Mouse (Mus musculus) cerebellum, adult 2 months (tissue): ENCODE results near the gene Polk. TPM values are rescaled to one million over a fixed set of nuclear protein-coding genes. Genes with fewer than 3 reads are reported as not detected.

Source experiments
- DNase-seq, 2 experiments: peaks; one replicate each; pipeline ENCODE4 v3.0.0; 2021
- H3K27ac ChIP-seq: fragments of 200-500 bp; 2 replicates; pipeline ENCODE4 v1.5.1; 2012; ENCODE audit warnings: low read length, control low read depth, inconsistent platforms; ENCODE audit not compliant: insufficient read depth
- H3K27me3 ChIP-seq: fragments of 200-500 bp; 2 replicates; pipeline ENCODE4 v1.6.1; 2012; ENCODE audit warnings: inconsistent platforms, mild to moderate bottlenecking, low read length, moderate library complexity; ENCODE audit not compliant: control insufficient read depth, insufficient read depth
- H3K4me1 ChIP-seq: fragments of 200-500 bp; 2 replicates; pipeline ENCODE4 v1.6.1; 2011; ENCODE audit warnings: low read length; ENCODE audit not compliant: control insufficient read depth, insufficient read depth
- H3K4me3 ChIP-seq: fragments of 200-500 bp; replicated peaks from 2 replicates; pipeline ENCODE3; 2011; ENCODE audit warnings: mild to moderate bottlenecking, low read depth, low read length, control low read depth; ENCODE audit not compliant: insufficient read depth
- CTCF ChIP-seq: fragments of 200-500 bp; IDR thresholded peaks from 2 replicates; pipeline ENCODE4 v1.5.1; 2011; ENCODE audit warnings: low read depth, mild to moderate bottlenecking, control low read depth, low read length, moderate library complexity, borderline replicate concordance; ENCODE audit not compliant: insufficient read depth
- POLR2A ChIP-seq: fragments of 200-500 bp; IDR thresholded peaks from 2 replicates; pipeline ENCODE4 v1.6.1; 2011; ENCODE audit warnings: low read length, control low read depth, borderline replicate concordance; ENCODE audit not compliant: insufficient read depth
- WGBS: fragments of 180-500 bp; shearing (Covaris S2); methylation state at CpG from one replicate; pipeline ENCODE4 v1.1.7; 2018; 5-methylcytosine and 5-hydroxymethylcytosine counted together
- polyA plus RNA-seq: library from polyadenylated mRNA; depleted of rRNA; stranded (reverse); fragments of >200 nt; gene quantifications from 2 replicates; pipeline ENCODE4 v1.2.3, GENCODE M21; 2012; rRNA removed

Polk gene
- polyA plus RNA-seq, 1 experiment = 8.0 TPM

DNA sequence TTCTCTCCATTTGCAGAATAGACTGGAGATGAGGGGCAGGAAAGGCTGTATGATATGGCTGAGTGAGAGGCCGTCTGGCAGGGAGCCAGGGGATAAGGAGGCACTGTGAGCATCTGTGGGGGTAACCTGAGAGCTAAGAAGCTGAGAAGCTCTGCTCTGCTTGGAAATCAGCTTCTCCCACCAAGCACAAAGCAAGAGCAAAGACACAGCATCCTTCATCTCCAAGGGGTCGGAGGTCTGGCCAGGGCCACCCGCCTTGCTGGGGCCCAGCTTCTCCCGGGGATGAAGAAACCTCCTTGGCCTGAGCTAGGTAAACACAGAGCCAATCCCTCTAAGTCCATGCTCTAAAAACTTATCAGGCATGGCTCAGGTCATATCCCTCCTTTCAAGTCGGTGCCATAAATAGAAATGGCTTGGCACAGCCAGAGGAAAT lies 107.5 kb downstream of the Polk start:
- Histone ChIP-seq H3K4me1 (no peaks in the 10 kb centered on the region; the same call in 1 of the 2 replicates), H3K27ac (no peak overlapping the region), H3K4me3 (no peak overlapping the region), H3K27me3 (no peaks in the 10 kb centered on the region)
- WGBS = 46% methylated on average over 5 of the region's 5 CpGs
- no peak for TF ChIP-seq POLR2A
- no peak for DNase-seq

DNA sequence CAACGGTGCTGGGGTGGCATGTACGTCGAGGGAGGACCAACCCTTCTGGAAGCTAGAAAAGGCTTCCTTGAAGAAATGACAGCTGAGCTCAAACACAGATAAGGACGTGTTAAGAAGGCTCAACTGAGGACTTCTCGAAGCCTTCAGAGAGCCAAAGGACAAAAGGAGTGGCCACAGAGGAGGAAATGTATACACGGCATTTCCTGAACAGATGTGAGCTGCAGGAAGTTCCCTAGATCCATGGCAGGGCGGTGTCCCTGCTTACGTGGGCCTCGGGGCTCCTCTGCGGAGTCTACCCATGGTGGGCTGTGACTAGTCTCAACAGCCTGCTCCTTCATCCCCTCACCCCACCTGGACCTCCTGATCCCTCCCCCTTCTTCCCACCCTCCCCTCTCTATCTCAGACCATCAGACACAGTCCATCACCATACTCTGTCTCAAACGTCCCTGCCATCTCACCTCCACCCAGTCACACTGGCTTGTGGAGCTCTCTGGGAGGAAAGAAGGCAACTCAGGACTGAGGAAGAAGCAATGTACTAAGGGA lies 108.7 kb downstream of the Polk start:
- H3K4me1 ChIP-seq = no peaks in the 10 kb centered on the region; the same call in 1 of the 2 replicates
- DNase-seq = no peak
- H3K4me3 ChIP-seq = no peak overlapping the region
- H3K27ac ChIP-seq = no peak overlapping the region
- 86% methylated on average over 11 of the region's 11 CpGs for whole genome bisulfite sequencing
- no peaks in the 10 kb centered on the region for H3K27me3 ChIP-seq
- no peak for TF ChIP-seq CTCF

DNA sequence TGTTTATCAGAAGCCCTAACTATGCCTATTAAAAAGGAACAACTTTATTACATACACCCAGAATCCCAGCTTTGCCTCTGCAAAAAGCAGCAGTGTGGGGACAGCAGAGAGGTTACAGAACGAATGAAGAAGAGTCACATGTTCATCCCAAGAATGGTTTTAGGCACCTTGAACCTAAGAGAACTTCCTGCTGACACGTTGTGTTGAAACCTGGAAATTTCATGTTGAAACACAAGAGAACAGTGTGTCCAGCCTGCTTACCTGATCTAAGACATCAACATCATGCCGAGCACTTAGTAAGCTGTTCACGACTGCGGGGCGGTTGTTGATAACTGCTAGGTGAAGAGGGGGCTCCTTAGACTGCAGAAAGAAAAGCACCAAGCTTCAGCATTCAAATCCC lies 109.3 kb downstream of the Polk start:
- DNase-seq = no peak
- Histone ChIP-seq H3K27me3 (no peaks in the 10 kb centered on the region), H3K4me1 (no peaks in the 10 kb centered on the region; the same call in 1 of the 2 replicates), H3K4me3 (no peak overlapping the region), H3K27ac (no peak overlapping the region)
- TF ChIP-seq CTCF = no peak
- 91% methylated on average over 6 of the region's 6 CpGs for WGBS

DNA sequence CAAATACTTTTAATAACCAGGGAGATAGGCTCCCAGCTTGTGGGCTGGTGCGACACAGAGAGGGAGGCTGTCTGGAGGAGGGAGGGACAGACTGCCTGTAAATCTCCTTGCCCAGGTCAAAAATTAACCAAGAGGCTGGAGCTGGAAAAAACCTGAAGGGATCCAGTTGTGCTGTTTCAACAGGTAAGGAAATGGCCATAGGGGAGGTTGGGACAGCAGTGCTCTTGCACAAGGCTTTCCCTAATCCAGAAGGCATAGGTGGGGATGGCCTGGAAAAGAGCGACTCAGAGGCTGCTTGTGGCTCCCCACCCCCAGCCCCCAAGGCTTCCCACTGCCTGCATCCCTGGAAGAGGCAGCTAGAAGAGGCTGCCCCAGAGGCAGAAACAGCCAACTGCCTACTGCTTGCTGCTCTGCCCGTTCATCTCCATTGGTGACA lies 110.0 kb downstream of the Polk start:
- H3K4me1 ChIP-seq = no peaks in the 10 kb centered on the region; the same call in 1 of the 2 replicates
- DNase-seq = no peak
- no peak overlapping the region for H3K27ac ChIP-seq
- no peak overlapping the region for H3K4me3 ChIP-seq
- TF ChIP-seq POLR2A (no peak), CTCF (no peak)
- WGBS = 73% methylated on average over 3 of the region's 3 CpGs
- H3K27me3 ChIP-seq = no peaks in the 10 kb centered on the region

DNA sequence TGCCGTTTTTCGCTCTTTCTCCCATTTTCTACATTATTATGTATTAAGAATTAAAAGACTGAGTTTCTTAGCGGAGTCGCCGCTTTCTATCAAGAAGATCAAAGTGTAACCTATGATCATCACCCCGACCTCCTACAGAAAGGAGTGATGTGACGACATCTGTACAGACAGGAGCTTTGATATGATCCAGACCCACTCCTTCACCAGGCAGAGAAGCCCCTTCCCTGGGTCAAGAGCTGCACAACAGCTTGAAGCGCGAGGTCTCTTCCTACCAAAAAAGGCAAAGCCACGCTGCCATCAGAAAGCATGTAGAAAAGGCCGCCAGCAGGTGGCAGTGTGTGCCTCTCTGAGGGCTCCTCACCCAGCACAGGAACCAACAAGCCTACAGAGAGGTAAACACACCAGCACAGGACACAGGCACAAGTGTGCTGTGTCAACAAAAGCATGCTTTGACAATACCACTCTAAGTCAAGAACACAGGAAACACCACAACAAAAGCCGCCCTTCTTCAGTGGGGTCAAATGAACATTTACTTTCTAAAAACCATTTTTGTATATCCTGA lies 110.7 kb downstream of the Polk start:
- H3K27ac ChIP-seq = no peak overlapping the region

More for the DNA sequence above, 110.7 kb downstream of the Polk start:
- peak; percentile 74 to 82 for DNase-seq
- Histone ChIP-seq H3K4me1 (no peaks in the 10 kb centered on the region; the same call in 1 of the 2 replicates), H3K4me3 (no peak overlapping the region), H3K27me3 (no peaks in the 10 kb centered on the region)
- WGBS = 43% methylated on average over 12 of the region's 12 CpGs
- no peak for TF ChIP-seq POLR2A
- peak; percentile 91 for TF ChIP-seq CTCF

Other genes with a start within 250 kb of the Polk start
- 20.4 and 22.7 TPM in 2 replicates for gene Poc5, start 154.3 kb downstream of the Polk start, polyA plus RNA-seq
- 0.10 and 0.33 TPM in 2 replicates for gene Ankdd1b, start 71.4 kb downstream of the Polk start, polyA plus RNA-seq
- gene Gm17622, start 51.8 kb downstream of the Polk start, polyA plus RNA-seq = not detected in 2 replicates
- 49.6 and 54.8 TPM in 2 replicates for gene Col4a3bp, start within 50 bp of the Polk start, polyA plus RNA-seq
- gene Hmgcr, start 128.4 kb upstream of the Polk start, polyA plus RNA-seq = 39.9 and 42.0 TPM in 2 replicates
- gene Ankrd31, start 205.7 kb upstream of the Polk start, polyA plus RNA-seq = not detected in 2 replicates